Comparison of ENCODE assay signal across 8 mouse cellular contexts in the genomic region with DNA sequence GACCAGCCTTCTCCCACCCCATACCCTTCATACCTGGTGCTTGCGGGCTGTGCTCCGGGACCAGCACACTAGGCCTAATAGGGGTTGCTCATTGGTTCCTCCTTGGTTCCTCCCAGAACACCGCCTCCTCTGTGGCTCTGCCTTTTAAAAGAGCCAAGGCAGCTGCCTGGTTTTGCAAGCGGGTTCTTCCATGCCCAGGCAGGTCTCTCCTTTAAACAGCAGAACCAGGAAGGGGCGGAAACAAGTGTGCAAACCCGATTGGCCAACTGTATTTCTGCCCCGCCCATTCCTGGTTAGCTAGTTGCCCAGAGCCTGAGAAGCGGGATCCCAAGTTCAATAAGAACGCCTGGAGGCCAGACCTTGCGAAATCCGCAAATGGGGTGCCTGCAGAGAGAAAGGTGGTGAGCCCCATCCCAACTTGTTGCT. TPM values are rescaled to one million over a fixed set of nuclear protein-coding genes. Genes with fewer than 3 reads are reported as not detected.
DNase-seq lines count a peak whose midpoint lies in the region; ATAC-seq and TF ChIP-seq lines count a peak whose summit lies in the region.

Gene Gcdh (minus strand): TSS at position 213 of the 426 bp plus-strand sequence.

- H3K27ac ChIP-seq in forebrain, embryonic 10.5 days, result peak within 1 kb of the TSS; percentile 86
- no peak within 1 kb of the TSS; the same call in 1 of the 2 replicates for H3K27ac ChIP-seq in heart, embryonic 15.5 days
- H3K27ac ChIP-seq in liver, embryonic 14.5 days, result peak within 1 kb of the TSS; percentile 38
- no peak within 1 kb of the TSS for H3K27ac ChIP-seq in neural tube, embryonic 11.5 days (ENCODE audit: low read depth, low read length)
- no peak within 1 kb of the TSS for H3K27ac ChIP-seq in stomach, postnatal 0 days (replicated peaks)

- no peaks in the 10 kb centered on the region for H3K9me3 ChIP-seq in forebrain, embryonic 10.5 days
- no peaks in the 10 kb centered on the region for H3K9me3 ChIP-seq in heart, embryonic 15.5 days (replicated peaks)
- H3K9me3 ChIP-seq in liver, embryonic 14.5 days (ENCODE audit: control insufficient read depth, low read length), result no peaks in the 10 kb centered on the region
- H3K9me3 ChIP-seq in neural tube, embryonic 11.5 days (ENCODE audit: control insufficient read depth, low read length), result no peaks in the 10 kb centered on the region
- no peaks in the 10 kb centered on the region for H3K9me3 ChIP-seq in stomach, postnatal 0 days (ENCODE audit: control insufficient read depth, low read length)

- peak; percentile 69 to 75 for DNase-seq in CD8-positive naive resting alpha-beta T cell, adult 2 months (ENCODE audit: low read depth in 2 of 2, low spot score in 2 of 2)
- peak; percentile 92 for DNase-seq in c-Kit-positive CD71-negative TER-119-negative erythroid progenitor cells, embryonic 14.5 days (ENCODE audit: low read depth)
- peak; percentile 89 for DNase-seq in forebrain, embryonic 10.5 days (ENCODE audit: extremely low spot score, low spot score)
- peak; percentile 96 to 97 for DNase-seq in kidney, postnatal 25 days
- DNase-seq in liver, embryonic 14.5 days (ENCODE audit: low read depth in 3 of 3, low spot score in 3 of 3), result peak; percentile 95 to 97 (median 96)
- DNase-seq in neural tube, embryonic 11.5 days (ENCODE audit: low spot score), result peak; percentile 89
- peak; percentile 94 for DNase-seq in stomach, postnatal 0 days (ENCODE audit: low spot score)

- ATAC-seq in heart, embryonic 15.5 days (replicated peaks; ENCODE audit: insufficient number of reproducible peaks, insufficient read depth, low FRiP score, low read depth), result peak; percentile 98
- ATAC-seq in liver, embryonic 14.5 days (ENCODE audit: insufficient read depth), result peak; percentile 96
- ATAC-seq in neural tube, embryonic 11.5 days (ENCODE audit: insufficient read depth, low FRiP score, low TSS enrichment), result peak; percentile 94
- peak; percentile 98 for ATAC-seq in stomach, postnatal 0 days (ENCODE audit: low FRiP score, low TSS enrichment)

- TF ChIP-seq EP300 in liver, embryonic 14.5 days (IDR thresholded peaks at IDR 0.05; ENCODE audit: low read depth), result no peak
- no peak for TF ChIP-seq EP300 in stomach, postnatal 0 days (optimal IDR thresholded peaks at IDR 0.05)

- TF ChIP-seq CTCF in liver, embryonic 14.5 days (IDR thresholded peaks at IDR 0.05; ENCODE audit: low read depth), result no peak; the same call in 1 of the 2 replicates
- peak; percentile 34 for TF ChIP-seq CTCF in stomach, postnatal 0 days (IDR thresholded peaks at IDR 0.05; ENCODE audit: low read depth)

- peak within 1 kb of the TSS; percentile 75 for H3K9ac ChIP-seq in heart, embryonic 15.5 days
- H3K9ac ChIP-seq in liver, embryonic 14.5 days (replicated peaks), result peak within 1 kb of the TSS; percentile 59
- H3K9ac ChIP-seq in neural tube, embryonic 11.5 days (ENCODE audit: low read length), result peak within 1 kb of the TSS; percentile 57
- H3K9ac ChIP-seq in stomach, postnatal 0 days (ENCODE audit: low read length), result peak within 1 kb of the TSS; percentile 70

- H3K4me1 ChIP-seq in forebrain, embryonic 10.5 days, result peaks cover 26% of the 10 kb centered on the region
- H3K4me1 ChIP-seq in heart, embryonic 15.5 days (replicated peaks), result peaks cover 16% of the 10 kb centered on the region
- H3K4me1 ChIP-seq in liver, embryonic 14.5 days (replicated peaks; ENCODE audit: control insufficient read depth in 2 of 2, insufficient read depth in 2 of 2, low read length in 1 of 2), result peaks cover 3 to 22% of the 10 kb centered on the region in 2 experiments
- peaks cover 5% of the 10 kb centered on the region; the same call in 1 of the 2 replicates for H3K4me1 ChIP-seq in neural tube, embryonic 11.5 days (ENCODE audit: control insufficient read depth, insufficient read depth, low read length)
- H3K4me1 ChIP-seq in stomach, postnatal 0 days (replicated peaks; ENCODE audit: control insufficient read depth, insufficient read depth), result 0 out of 2 replicates have a peak, but pooled peaks cover 5% of the 10 kb centered on the region

- H3K36me3 ChIP-seq in forebrain, embryonic 10.5 days (replicated peaks), result peaks cover 32% of the 10 kb centered on the region
- peaks cover 9% of the 10 kb centered on the region; the same call in 1 of the 2 replicates for H3K36me3 ChIP-seq in heart, embryonic 15.5 days
- peaks cover 11% of the 10 kb centered on the region; the same call in 1 of the 2 replicates for H3K36me3 ChIP-seq in liver, embryonic 14.5 days (replicated peaks; ENCODE audit: control insufficient read depth, insufficient read depth, low read depth)
- no peaks in the 10 kb centered on the region; the same call in 1 of the 2 replicates for H3K36me3 ChIP-seq in neural tube, embryonic 11.5 days (ENCODE audit: control insufficient read depth, insufficient read depth, low read length)
- peaks cover 3% of the 10 kb centered on the region; the same call in 1 of the 2 replicates for H3K36me3 ChIP-seq in stomach, postnatal 0 days (ENCODE audit: control insufficient read depth, insufficient read depth, low read length)

- no peaks in the 10 kb centered on the region for H3K27me3 ChIP-seq in forebrain, embryonic 10.5 days (ENCODE audit: poor library complexity, severe bottlenecking)
- H3K27me3 ChIP-seq in heart, embryonic 15.5 days, result no peaks in the 10 kb centered on the region
- no peaks in the 10 kb centered on the region for H3K27me3 ChIP-seq in liver, embryonic 14.5 days (ENCODE audit: control insufficient read depth, insufficient read depth, low read length)
- H3K27me3 ChIP-seq in neural tube, embryonic 11.5 days (ENCODE audit: control insufficient read depth, insufficient read depth, low read length), result no peaks in the 10 kb centered on the region
- H3K27me3 ChIP-seq in stomach, postnatal 0 days (ENCODE audit: control insufficient read depth, insufficient read depth, low read length), result no peaks in the 10 kb centered on the region

- 0% methylated on average over 11 of the region's 11 CpGs for WGBS in forebrain, embryonic 10.5 days
- WGBS in heart, embryonic 15.5 days, result 0% methylated on average over 11 of the region's 11 CpGs
- 0% methylated on average over 11 of the region's 11 CpGs for WGBS in liver, embryonic 14.5 days (ENCODE audit: insufficient replicate concordance)
- 0% methylated on average over 11 of the region's 11 CpGs for WGBS in neural tube, embryonic 11.5 days
- under 1% methylated on average over 11 of the region's 11 CpGs for WGBS in stomach, postnatal 0 days

- peak within 1 kb of the TSS; percentile 87 for H3K4me2 ChIP-seq in heart, embryonic 15.5 days
- H3K4me2 ChIP-seq in liver, embryonic 14.5 days (ENCODE audit: low read depth), result peak within 1 kb of the TSS; percentile 84
- H3K4me2 ChIP-seq in neural tube, embryonic 11.5 days (ENCODE audit: low read depth), result peak within 1 kb of the TSS; percentile 70
- H3K4me2 ChIP-seq in stomach, postnatal 0 days (replicated peaks; ENCODE audit: low read depth), result peak within 1 kb of the TSS; percentile 96

- peak within 1 kb of the TSS; percentile 84 for H3K4me3 ChIP-seq in forebrain, embryonic 10.5 days
- peak within 1 kb of the TSS; percentile 76 for H3K4me3 ChIP-seq in heart, embryonic 15.5 days
- peak within 1 kb of the TSS; percentile 68 to 78 for H3K4me3 ChIP-seq in liver, embryonic 14.5 days (ENCODE audit: insufficient read depth in 1 of 2, low read depth in 2 of 2, low read length in 2 of 2)
- peak within 1 kb of the TSS; percentile 63 for H3K4me3 ChIP-seq in neural tube, embryonic 11.5 days (ENCODE audit: low read depth, low read length)
- peak within 1 kb of the TSS; percentile 60 for H3K4me3 ChIP-seq in stomach, postnatal 0 days (ENCODE audit: low read depth, low read length)

RNA-seq across cellular contexts. Expression of gene Gcdh, which starts in this region (rescaled TPM):
- 44.6 and 49.6 TPM in 2 replicates for polyA plus RNA-seq in forebrain, embryonic 10.5 days (2016; fragmentation: Nextera tagmentation; extraction: Ambion mirVana)
- polyA plus RNA-seq in heart, embryonic 15.5 days (2015; fragmentation: Nextera tagmentation; extraction: Ambion mirVana), result 36.4 and 40.1 TPM in 2 replicates
- polyA plus RNA-seq in liver, embryonic 14.5 days (2012; rRNA removed), result 27.1 and 31.4 TPM in 2 replicates
- polyA plus RNA-seq in liver, embryonic 14.5 days (2014; fragmentation: Nextera tagmentation; extraction: Ambion mirVana), result 38.9 and 42.7 TPM in 2 replicates
- 31.5 and 33.7 TPM in 2 replicates for polyA plus RNA-seq in neural tube, embryonic 11.5 days (2014; fragmentation: Nextera tagmentation; extraction: Ambion mirVana)
- 18.5 and 21.1 TPM in 2 replicates for polyA plus RNA-seq in stomach, postnatal 0 days (2015; fragmentation: Nextera tagmentation; extraction: Ambion mirVana)

Comparison
In these comparisons a context has a peak if more than half of its experiments do, and no peak if none do; other contexts are left out.
1. H3K27ac ChIP-seq: peak in forebrain, embryonic 10.5 days (single experiment) and liver, embryonic 14.5 days (single experiment); none in heart, embryonic 15.5 days (single experiment), neural tube, embryonic 11.5 days (single experiment) and stomach, postnatal 0 days (single experiment).
2. Peak in every context shown above with its lines, with median percentiles within 50 percentile points of each other: DNase-seq, H3K4me3 ChIP-seq, ATAC-seq, H3K4me2 ChIP-seq and H3K9ac ChIP-seq.